Mouse (Mus musculus) forelimb bud, embryonic 11.5 days (tissue): ENCODE results near the gene Snph.
"Not testable (repeated sequence)": the region's sequence is repeated elsewhere in the genome, so short reads cannot be mapped to it uniquely, and the experiment has no call there.

Source experiments
- DNase-seq: peaks from one replicate; pipeline ENCODE4 v3.0.0-alpha.2; 2012; ENCODE audit warnings: low read depth, low spot score

Gene Snph

DNA sequence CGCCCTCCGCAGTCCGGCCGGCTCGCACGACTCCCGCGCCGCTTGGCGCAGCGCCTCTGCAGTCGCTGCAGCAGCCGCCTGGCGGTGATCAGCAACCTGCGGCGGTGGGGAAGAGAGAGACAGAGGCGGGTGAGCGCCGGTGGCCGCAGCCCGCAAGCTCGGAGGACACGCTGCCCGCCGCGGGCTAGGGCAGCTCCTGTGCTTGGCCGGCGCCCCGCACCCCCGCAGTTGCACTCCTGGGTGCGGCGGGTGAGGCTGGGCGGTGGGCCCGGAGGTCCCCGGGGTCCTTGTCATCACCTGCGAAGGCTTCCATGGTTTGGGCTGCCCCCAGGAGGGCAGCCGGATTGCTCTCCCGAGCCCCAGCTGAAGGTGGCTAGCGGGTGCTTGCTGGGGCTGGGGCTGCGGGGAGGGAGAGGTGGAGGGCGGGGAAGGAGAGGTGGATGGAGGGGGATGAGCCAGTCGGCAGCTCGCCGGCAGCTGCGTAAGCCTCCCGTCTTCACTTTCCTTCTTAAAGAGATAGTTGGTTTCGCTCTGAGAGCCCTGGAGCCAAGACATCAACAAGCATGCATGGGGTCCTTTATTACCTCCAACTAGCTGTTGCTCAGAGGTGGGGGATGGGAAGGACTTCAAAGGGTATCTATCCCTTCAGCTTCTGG lies at the start of gene Snph:
Gene Snph, minus strand, starts transcription at position 435 of the 656 bp plus-strand sequence.
- peak; percentile 37 for DNase-seq

DNA sequence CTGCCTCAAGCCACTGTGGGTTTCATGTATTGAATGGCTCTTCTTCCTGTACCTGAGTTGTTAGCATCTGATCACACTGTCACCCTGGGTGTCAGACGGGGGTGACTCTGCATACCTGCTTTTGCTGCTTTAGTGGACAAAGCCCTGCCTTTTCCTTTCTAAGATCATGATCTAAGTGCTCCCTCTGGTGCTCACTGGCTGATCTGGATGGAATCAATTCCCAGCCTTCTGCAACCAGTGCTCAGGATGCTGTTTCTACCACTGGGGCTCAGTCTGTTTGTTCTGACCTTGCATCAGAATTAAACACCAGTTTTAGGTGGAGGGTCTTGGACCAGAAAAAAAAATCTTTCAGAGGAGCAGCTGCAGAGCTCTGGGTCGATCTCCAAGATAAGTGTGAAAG lies 43.8 kb upstream of the Snph start:
- DNase-seq, result no peak

DNA sequence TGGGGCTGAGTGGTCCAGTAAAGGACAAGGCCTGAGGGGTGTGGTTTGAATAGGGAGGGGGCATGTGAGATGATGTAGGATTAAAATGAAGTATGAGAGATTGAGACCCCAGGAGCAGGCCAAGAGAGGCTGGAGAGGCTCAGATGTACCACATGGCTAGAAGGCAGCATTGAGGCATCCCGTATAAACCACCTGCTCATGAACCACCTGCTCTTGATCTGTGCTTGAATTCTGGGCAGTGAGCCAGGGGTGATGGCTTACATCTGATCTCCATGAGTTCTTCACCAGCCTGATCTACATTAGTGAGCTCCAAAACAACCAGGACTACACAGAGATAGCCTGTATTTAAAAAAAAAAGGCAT lies 38.6 kb upstream of the Snph start:
- DNase-seq, result no peak

DNA sequence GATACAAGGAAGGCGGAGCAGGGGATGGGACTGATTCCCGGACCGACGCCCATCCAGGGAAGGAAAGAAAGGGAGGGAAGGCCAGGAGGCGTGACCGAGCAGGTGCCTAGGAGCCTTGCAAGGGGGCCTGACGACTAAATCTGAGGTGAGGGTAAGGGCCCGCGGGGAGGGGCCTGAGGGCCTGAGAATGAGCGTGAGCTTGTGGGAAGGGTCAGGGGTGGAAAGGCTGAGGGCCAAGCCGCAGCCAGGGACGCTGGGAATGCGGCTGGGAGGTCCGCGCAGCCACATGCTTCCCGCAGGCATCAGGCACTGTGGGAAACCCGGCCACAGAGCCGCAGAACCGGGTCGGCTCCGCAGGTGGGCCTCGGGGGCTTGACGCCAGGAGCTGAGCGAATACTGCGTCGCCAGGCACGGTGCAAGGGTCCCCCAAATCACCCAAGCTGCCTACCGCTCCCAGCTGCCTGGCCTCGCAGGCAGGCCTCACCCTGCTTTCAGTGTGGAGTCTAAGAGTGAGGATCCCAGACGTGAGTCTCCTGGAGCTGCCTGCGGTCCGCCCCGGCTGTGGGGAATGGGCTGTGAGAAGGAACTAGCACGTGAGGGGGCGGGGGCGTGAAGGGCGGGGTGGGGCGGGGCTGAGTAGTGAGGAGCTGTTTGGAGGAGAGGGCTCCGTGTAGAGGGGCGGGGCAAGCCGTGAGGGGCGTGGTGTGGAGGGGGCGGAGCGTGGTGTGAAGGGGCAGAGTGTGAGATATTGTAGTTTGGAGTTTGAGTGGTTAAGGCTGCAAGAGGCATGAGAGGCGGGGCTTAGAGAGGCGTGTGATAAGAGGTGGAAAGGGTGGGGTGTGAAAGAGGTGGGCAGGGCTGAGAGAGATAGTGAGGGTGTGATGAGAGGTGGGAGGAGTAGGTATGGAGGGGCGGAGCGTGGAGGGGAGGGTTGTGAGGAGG lies 37.9 kb upstream of the Snph start:
- DNase-seq, result no peak

DNA sequence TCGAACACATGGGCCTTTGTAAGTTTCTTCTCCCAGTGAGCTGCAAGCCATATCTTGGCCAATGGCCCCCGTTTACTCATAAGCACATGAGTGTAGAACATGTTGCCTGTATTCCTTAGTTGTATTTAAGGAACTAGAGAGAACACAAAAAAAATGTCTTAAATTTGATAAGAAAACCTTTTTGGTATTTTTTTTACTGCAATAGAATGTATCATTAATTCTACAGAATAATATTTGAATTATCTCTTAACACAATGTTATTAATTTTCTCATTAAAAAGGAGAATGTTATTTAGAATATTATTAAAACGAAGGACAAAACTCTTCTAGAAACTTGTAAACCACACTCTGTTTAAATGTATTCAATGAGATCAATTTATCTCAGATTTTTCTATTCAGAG lies 36.0 kb upstream of the Snph start, which contains the start of gene Rad21l:
Gene Rad21l, minus strand, starts transcription at position 101 of the 400 bp plus-strand sequence.
- no peak for DNase-seq

DNA sequence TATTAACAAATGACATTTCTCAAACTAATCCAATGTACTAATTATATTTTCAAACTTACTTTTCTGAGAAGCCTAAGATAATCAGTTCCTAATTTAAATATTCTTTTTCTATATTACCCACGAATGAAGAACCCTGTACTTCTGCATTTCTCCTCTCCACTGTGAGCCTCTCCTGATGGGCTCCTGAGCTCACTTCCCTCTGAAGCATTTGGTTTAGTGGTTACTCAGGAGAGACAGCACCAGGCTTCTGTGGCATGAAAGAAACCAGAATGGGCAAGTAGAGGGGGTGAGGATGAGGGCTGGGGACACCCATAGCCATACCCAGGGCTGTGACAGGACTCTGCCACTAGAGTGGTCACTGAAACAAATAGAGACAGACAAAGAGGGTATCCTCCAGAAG lies 19.7 kb upstream of the Snph start:
- DNase-seq, result no peak

DNA sequence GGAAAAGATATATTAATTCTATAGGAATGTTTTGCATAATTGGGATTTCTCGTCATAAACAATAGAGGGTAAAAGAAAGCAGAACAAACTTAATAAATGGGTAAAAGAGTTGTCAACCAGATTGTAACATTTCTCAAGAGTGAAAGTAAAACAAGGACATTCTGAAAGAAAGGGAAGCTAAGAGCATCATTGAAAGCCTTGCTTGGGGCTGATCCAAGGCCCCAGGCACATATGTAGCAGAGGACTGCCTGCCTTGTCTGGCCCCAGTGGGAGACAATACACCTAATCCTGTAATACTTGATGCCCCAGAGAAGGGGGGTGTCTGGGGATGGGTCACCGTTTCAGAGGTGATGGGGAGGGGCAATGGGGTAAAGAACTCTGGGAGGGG lies 3.6 kb upstream of the Snph start:
- no peak for DNase-seq

DNA sequence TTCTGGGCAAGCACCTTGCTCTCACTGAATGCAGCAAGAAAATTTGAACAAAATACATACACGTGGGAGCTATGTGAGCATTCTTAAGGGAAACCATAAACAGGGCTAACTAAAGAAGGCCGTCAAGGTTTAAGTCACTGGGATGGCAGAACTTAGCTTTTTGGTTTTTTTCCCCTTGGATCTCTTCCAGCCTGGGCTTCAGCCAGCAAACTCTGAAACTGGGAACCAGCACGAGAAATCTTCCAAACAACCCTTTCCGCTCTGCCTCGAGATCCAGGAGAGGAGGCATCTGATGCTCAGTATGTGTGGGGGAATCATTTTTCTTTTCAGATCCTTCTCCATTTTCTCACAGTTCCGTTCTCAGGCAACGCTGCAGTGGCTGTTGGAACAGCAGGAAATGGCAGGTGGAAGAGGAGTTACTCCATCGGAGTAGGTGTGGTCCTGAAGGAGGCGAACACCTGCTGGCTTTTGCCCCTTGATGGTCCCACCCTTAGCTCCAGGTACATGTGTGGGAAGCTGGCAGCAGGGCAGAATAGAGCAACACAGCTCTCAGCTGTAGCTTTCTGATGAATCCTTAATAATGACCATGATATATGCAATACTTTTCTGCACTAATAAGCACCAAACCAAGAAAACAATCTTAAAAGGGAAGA lies 3.1 kb upstream of the Snph start:
- no peak for DNase-seq

DNA sequence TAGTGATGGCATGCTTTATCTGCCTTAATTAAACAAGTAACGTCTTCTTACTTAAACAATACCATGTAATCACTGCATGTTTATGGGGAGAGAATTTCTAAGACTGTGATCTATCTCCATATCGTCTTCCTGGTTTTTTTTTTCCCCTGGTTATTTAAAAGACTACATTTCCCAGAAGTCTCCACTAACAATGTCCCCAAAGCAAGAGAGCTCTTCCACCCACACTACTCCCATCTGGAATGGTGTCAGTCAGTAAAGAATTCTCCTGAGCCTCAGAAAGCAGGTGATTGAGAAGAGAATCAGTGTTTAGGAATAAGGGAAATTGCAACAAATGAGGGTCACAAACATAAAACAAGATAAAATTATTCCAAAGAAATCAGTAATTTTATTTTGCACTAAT lies 2.5 kb upstream of the Snph start:
- DNase-seq, result no peak

DNA sequence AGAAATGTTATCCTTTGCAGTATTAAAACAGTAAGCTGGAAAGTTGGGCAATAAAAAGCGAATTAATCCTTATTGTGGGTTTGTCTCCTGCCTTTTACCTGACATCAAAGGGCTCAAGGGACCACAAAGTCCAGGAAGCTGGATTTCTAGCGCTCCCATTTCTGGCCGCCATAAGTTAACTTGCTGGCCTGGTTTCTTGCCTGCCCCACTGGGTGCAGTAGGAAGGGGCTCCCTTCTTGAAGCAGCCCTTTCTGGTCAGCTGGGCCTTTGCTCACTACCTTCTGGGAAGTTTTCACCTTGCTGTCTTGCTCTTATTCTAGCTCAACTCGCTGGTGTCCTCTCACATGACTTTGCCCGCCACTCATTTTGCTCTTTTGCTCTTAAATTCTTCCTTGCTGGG lies 589 bp upstream of the Snph start:
- DNase-seq, result no peak

DNA sequence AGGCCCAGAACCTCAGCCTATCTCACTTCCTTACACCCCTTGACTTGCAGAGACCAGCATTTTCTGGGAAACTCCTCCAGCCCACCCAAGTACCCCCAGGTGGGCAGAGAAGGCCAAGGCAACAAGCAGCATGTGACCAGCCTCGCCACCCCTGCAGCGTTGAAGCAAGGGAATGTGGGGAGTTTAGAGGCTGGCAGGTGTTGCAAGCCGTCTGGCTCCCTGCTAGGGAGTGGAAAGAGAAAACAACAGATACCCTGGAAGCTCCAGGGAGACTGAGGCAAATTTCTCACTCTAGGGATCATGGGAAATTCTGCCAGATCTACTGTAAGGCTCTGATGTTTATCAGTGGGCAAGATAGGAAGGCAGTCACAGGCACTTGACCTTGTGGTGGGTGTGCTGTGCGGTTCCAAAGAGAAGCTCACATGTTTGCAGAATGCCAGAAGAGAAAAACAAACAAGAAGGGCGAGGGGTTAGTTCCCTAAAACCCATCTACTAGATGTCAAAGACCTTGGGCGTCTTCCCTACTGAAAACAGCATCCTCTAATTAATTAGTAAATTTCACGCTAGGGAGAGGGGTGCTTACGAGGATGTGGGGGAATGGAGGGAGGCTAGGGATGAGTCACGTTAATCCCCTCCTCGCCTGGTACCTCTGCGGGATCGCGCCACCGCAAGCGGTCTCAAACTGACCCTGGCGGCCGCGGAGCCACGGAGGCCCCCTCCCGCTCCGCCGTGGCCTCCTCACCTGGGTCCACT lies 811 bp downstream of the Snph start:
- DNase-seq, result no peak

DNA sequence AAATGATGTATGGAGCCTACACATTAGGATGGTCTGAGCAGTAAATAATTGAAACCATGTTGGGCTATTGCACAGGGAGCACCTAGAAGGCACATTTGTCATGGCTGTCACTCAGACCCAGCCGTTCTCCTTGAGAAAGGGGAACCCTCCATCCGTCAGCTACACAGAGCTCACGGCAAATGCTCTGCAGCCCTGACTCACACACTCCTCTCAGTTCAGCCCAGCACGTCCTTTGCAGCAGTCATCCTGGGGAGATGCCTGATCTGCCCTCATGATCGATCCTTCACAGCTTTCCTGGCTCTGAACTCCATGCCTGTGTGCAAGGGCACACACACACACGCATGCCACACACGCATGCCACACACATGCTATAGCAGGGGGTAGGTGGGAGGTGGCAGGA lies 3.1 kb downstream of the Snph start:
- DNase-seq, result no peak

DNA sequence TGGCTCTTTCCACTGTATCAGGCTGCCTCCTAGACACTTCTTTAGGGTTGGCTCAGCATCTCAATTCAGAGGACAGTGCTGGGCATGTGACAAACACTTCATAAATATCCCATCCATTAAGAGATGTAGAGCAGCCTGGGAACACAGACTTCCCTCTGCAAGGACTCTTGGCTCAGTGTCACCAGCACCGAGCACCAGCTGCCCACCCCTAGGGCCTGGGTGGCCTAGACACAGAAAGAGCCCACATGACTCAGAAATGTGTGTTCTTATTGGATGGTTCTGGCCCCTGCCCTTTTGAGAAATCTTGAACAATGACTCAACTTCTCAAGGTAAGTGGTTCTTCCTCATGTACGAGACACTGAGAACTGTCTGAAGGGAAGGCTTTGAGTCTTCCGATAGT lies 4.4 kb downstream of the Snph start:
- DNase-seq, result no peak

DNA sequence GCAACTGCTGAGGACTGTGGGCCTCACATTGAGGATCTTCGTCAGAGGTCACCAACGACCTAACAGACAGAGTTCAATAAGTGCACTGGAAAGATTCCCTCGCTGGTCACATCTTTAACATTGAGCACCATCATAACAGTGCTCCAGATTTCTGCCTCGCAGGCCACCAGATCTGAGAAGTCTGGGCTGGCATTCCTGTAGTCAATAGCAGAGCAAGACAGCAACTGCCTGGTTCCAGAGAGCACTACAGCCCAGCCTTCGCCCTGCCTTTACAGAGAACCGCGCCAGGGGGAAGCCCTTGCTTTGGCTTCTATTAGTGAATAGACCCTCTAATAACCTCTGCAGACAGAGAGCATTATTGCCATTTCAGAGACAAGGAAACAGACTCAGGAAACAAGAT lies 6.1 kb downstream of the Snph start:
- DNase-seq, result no peak

DNA sequence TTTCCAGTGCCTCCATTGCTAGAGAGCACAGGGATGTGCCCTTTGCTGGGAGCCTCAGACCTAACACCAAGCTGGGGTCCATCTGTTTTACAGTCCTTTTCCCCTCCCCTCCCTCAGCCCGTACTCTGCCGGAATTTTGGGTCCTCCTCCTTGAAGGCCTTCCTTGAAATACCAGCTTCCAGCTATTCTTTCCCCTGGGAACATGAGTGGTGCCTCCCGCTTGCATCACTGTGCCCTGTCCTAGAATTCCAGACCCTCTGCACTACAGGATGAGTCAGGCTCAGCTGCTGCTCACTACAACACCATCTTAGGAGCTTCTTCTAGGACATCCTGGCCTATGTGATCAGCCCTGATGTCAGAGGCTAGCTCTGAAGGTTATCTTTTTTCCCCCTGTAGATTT lies 8.6 kb downstream of the Snph start:
- no peak for DNase-seq

DNA sequence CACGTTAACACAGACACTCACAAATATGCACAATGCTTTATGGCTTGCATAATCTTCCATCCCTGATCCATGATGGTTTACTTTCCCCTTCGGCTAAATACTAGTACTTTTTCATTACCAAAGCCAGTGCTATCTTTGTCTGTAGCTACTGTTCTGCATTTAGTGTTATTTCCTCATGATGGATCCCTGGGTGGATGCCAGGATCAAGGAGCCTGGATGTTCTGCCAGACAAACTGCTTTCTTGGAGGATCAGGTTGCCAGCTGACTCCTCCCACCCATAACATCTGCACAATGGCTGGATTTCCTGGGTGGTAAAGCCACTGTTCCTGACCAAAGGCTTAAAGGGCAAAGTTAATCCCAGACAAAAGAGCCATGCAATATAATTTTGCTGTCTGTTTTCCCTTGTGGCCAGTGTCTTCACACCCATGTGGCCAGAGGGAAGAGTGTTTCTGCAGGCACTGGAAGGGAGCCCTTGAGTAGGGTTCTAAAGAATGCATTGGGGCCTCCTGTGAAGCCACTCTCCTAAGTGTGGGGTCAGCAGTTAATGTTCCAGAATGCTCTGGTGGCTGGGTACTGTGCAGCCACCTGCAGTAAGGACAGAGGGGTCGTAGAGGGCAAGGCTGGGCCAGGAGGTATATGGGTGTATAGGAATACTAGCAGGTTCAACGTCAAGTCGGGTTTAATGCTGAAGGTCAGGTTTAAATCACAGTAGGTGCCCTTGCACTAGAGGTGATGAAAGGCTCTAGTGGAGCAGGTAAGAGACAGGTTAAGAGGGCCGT lies 15.7 kb downstream of the Snph start:
- DNase-seq, result no peak

DNA sequence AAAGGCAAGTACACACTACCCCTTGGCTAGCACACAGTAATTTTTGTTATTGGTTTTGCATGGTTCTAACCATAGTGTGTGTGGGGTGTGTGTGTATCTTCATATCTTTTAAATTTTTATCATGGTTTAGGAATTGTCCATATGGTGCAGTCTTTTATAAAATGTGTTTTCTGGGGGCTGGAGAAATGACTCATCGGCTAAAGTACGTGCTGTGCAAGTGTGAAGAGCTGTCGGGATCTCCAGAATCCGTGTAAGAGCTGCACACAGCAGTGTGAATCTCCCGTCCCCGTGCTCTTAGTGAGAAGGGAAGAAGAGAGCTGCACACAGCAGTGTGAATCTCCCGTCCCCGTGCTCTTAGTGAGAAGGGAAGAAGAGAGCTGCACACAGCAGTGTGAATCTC lies 16.6 kb downstream of the Snph start:
- DNase-seq, result not testable (repeated sequence)

DNA sequence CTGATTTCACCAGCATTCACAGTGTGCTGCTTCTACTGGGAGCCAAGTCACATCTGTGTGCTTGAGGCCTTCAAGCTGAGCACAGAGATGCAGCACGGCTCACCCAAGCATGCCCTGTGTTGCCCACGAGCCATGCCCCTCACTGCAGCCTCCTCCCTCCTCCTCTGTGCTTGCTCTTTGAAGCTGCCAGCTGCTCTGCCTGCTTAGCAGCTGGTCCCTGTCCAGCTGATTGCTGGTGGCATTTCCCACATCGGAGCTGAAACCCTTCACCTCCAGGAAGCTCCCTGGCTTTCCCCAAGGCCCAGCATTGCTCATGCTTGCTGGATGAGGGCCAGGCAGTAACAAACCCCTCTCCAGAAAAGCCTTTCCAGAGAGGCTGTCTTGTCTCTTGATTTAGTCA lies 22.4 kb downstream of the Snph start:
- DNase-seq, result no peak

DNA sequence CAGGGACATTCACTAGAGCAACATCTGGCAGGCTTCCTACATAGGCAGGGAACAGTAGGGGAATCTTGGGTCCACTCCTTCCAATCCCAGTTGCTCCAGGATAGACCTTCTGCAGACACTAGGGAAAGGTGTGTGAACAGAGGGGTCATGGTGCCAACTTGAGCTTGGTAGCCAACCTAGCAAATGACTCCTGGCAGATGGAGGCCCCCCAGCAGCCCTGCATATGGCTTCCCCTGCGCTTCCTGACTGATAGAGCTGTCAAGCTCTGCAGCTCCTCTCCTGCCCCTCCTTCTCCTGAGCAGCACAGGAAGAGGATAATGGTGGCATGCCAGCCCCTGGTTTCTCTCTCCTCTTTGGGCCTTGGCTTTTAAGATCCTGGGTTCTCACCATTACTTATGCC lies 24.0 kb downstream of the Snph start:
- no peak for DNase-seq

DNA sequence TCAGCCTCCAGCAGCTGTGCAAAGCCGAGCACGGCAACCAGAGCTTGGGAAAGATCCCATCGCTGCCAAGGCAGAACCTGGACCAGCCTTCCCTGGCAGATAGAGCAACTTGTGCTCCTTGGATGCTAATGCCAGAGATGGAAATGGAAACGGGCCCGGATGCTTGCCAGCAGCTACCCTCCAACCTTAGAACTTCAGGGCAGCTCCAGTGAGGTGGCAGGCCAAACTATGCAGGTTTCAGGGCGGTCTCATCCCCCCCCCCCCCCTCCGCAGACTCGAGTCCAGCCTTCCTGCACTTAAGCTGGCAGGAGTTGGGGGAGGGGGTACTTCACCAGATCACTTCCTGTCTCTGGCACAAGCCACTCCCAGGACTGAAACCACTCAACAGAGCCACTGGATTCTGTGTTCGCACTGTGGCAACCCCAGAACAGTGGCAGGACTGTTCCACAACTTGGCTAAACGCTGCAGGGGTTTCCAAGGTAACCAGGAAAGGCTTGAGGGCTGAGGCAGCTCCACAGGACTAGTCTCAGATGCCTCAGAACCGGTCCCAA lies 26.9 kb downstream of the Snph start:
- DNase-seq, result peak; percentile 72

DNA sequence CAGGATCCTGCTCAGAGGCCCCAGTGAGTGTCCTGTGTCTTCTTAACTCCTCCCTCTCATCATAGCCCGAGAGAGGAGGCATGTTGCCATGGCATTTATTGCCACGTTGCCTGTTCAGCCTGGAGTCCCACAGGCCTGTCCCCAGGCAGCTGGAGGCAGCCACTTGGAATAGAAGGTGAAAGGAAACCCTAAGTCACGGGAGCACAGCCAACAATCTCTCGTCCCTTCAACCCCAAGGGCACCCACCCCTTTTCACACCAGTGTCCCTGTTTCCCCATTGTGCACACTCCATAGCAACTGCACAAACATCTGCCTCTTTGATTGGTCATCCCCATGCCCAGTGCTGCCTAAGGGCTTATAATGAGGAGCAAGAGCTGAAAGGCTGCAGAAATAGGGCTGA lies 28.8 kb downstream of the Snph start:
- no peak for DNase-seq
